Mouse (Mus musculus) erythroblast, embryonic 14.5 days (primary cell): ENCODE measurements at regions not wholly inside any gene's neighbourhood (a gene's known extent, or its start where the extent isn't known, plus 50 kb on each side); places are given as distances from the start of the nearest gene placed in this dataset.

ENCODE experiments used
- GATA1 ChIP-seq: IDR thresholded peaks from 2 replicates; pipeline ENCODE4 v1.6.1; 2012; ENCODE audit warnings: low read length, inconsistent platforms, mixed read lengths
- TAL1 ChIP-seq: IDR thresholded peaks from 3 replicates; pipeline ENCODE4 v1.6.1; 2012; ENCODE audit warnings: low read length, inconsistent platforms, mixed read lengths

GRCm38 (mm10) chr9:88221276-88221675 is 105.7 kb upstream of the Nt5e start:
- TF ChIP-seq TAL1 (no peak), GATA1 (no peak)
